Mouse (Mus musculus) T-helper 1 cell (primary cell): ENCODE measurements around the gene Slc38a4.

Experiments
- in situ Hi-C: fragments of 300-600 bp; cut with MboI, MseI; formaldehyde crosslinking; loops from one replicate; pipeline ENCODE4 v1.15.1; 2025; ENCODE audit warnings: high pct_unique_total_duplicates

The Slc38a4 gene

GRCm38 (mm10) chr15:97054767-97055489 is 828 bp downstream of the Slc38a4 start:
- in situ Hi-C loops = no loop called here

- in situ Hi-C loops = no loop called here
Measured at GRCm38 (mm10) chr15:97054131-97054530, 1.6 kb downstream of the Slc38a4 start.

GRCm38 (mm10) chr15:97050436-97050835 is 5.3 kb downstream of the Slc38a4 start:
- in situ Hi-C loops = no loop called here

- in situ Hi-C loops = no loop called here
Measured at GRCm38 (mm10) chr15:97050011-97050410, 5.7 kb downstream of the Slc38a4 start.

DNA sequence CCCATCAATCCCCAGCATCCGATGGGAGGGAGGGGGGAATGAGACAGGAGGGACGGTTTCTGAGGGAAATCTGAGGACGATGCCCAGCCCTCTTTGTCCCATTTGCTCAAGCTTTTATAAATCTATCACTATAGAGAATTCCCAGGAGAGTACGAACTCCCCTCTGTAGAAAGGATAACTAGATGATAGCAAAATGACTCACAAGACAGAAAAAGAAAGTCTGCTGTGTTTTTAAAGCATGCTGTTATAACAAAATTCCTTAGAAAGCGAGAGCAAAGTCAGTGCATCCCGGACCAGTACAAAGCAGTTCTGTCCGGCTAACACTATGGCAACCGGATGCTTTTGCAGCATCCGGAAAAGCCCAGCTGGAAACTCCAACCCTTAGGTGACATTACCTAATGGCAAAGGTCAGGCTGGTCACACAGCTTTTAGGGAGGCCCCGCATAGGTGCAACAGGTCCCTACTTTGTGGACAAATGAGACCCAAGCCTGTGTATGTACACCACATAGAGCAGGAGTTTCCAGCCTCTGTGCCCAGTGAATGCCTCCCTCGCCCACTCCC is 6.4 kb downstream of the Slc38a4 start:
- in situ Hi-C loops = no loop called here

DNA sequence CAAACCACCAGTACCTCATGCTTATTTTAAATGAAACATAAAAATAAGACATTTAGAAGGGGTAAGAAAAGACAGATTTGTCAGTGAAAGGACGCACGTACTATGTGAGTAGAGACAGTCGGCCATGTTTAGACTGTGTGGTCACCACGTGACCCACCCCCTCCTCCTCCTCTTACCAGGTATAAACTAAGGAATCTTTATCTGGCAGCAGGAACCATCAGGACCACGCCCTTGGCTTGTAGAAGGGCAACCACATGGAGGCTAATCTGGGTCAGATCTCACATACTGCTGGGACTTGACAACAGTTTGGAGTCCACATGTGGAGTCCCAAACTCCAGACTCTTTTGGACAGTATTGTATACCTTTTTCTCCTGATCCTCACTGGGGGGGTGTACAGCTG is 7.5 kb downstream of the Slc38a4 start:
- in situ Hi-C loops = no loop called here

- in situ Hi-C loops = no loop called here
Measured at GRCm38 (mm10) chr15:97043921-97044320, 11.8 kb downstream of the Slc38a4 start.

GRCm38 (mm10) chr15:97042001-97042491 is 13.7 kb downstream of the Slc38a4 start:
- in situ Hi-C loops = no loop called here

DNA sequence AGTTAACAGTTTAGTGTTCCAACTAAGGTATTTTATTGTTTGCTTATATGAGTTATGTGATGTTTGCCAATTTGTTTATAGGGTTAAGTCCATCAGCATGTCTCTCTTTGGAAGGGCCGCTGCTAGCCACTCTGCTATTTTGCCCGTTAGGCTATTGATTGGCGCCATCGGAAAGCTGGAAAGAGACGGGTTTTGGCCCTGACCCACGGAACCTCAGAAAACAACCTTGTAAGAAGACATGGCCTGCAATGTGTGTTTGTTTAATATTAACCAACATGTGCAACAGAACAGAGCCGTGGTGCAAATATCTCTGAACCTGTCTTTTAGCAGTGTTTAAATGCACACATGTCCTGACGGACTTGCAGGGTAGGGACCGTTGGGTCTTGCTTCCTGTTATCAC is 14.6 kb downstream of the Slc38a4 start:
- in situ Hi-C loops = no loop called here

GRCm38 (mm10) chr15:97037710-97038109 is 18.0 kb downstream of the Slc38a4 start:
- in situ Hi-C loops = no loop called here

- in situ Hi-C loops = no loop called here
Measured at GRCm38 (mm10) chr15:97035892-97036291, 19.9 kb downstream of the Slc38a4 start.

DNA sequence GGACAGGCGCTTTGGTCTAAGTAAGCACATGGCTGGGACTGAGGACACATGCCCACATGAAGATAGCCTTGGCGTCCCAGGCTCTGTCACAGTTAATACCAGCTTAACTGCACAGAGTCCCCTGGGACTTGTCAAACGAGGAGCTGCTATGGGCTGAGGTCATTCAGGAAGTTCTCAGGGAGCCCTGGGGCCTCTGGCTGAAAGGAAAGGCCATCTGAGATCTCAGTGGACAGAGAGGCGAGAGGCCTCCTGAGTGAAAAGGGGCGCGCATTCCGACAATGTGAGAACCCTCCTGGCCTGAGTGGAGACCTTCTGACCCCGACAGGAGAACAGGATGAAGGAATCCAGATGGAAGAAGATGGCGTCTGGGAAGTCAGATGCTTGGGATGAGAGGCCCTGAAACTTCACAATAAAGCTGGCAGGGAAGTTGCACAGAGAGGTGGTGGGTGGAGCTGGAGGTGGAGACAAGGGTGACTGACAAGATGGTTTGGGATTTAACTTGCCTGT is 22.2 kb downstream of the Slc38a4 start:
- in situ Hi-C loops = no loop called here

GRCm38 (mm10) chr15:97031886-97032285 is 23.9 kb downstream of the Slc38a4 start:
- in situ Hi-C loops = no loop called here

DNA sequence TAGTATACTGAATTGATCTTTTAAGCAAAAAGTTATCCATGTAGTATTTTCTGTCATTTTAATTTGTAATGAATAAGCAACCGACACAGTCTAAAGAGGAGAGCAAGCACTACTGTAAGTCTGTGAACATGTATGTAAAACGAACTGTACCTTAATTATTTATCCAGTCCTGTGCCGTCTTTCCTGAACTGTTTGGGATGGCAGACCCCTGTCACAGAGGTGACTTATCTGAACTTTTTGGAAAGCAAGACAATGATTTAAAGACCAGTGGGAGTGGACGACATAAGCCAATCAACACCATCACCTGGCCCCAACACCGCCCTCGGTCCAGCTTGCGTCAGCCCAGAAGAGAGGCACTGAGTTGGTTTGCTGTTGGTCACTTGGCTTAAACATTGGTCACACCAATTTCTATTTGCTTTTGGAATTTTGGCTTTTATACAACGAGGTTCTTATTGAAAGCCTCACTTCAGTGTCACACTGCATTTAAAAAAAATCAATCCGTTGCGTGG is 24.7 kb downstream of the Slc38a4 start:
- in situ Hi-C loops = no loop called here

GRCm38 (mm10) chr15:97030136-97030535 is 25.6 kb downstream of the Slc38a4 start:
- in situ Hi-C loops = no loop called here

- in situ Hi-C loops = no loop called here
Measured at GRCm38 (mm10) chr15:97029064-97029791, 26.5 kb downstream of the Slc38a4 start.

DNA sequence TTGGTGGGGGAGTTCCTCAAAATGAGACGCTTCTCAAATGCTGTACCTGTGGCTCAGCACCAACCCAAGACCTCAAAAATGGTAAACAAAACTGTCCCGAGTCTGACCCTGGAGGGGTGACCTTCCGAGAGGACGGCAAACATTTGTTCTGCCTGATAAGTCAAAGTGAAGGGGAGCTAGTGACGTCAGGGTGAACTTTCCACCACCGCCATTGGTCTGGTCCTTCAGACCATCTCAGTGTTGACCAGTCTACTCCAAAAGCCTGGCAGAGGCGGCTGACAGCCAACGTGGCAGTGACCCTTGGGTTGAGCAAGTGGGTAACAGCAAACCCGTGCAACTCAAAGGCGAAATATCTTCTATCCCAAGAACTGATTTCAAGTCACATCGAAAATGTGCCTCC is 27.1 kb downstream of the Slc38a4 start:
- in situ Hi-C loops = no loop called here

- in situ Hi-C loops = no loop called here
Measured at GRCm38 (mm10) chr15:97028046-97028634, 27.6 kb downstream of the Slc38a4 start.

DNA sequence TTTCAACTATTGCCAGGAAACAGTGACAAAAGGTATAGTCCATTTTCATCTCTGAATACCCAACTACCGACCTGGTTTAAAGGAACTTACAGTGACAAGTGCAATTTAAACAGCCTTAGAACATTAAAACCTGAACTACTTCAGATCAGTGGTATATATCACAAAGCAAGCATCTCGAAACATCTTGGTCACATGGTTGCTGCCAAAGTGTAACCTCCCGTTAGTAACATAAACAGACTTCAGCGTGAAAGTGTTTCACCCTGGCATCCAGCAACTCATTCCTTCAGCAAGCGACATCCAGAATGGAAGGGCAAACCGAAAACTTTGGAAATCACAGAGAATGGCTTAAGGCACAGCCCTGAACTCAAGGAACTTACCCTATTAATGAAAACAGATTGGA is 29.1 kb downstream of the Slc38a4 start:
- in situ Hi-C loops = no loop called here

DNA sequence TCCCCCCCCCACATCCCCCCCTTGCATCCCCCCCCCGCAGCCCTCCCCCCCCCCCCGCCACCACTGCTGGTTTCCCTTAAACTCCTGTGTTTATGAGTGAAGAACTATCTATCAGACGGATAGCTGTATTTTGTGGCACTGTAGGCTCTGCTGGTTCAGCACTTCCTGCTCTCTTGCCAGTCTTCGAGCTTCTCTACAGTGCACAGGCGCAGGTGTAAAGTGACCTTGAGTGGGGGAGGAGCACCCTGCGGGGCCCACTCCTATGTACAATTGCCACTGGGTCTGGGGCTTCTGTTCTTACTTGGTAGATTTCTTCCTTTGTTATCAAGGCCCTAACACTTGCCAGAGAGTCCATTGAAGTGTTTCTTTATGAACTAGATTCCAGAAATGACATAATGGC is 33.0 kb downstream of the Slc38a4 start:
- in situ Hi-C loops = no loop called here

GRCm38 (mm10) chr15:97022213-97022612 is 33.5 kb downstream of the Slc38a4 start:
- in situ Hi-C loops = no loop called here

DNA sequence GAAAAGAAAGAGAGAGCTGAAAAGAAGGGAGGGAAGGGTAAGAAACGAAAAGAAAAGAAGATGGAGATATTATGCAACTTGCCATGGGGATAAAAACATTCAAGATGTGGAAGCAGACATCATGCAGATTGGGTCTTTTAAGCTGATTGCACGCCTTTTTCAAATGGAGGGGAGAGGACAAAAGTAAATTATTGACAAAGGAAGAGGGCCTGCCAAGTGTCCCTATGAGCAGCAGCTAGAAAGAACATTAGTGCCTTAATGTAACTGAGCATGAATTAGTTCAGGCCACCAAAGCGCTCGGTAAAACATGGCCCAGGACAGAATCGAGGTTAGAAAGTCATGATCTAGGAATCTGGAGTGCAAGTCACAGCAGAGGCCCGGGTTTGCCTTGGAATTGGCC is 35.5 kb downstream of the Slc38a4 start:
- in situ Hi-C loops = no loop called here
